Mouse (Mus musculus): Measurements from ENCODE around the gene Rheb. TPM values are rescaled to one million over a fixed set of nuclear protein-coding genes. Genes with fewer than 3 reads are reported as not detected.

Rheb gene
- total and polyA plus RNA-seq, 3 experiments, result 17.0 to 64.1 (median 46.2) TPM

- no peaks in the 10 kb centered on the region for H3K27me3 ChIP-seq (replicated peaks)
Measured at GRCm38 (mm10) chr5:24860635-24861448, 18.4 kb upstream of the Rheb start.

GRCm38 (mm10) chr5:24859771-24860540 lies 17.5 kb upstream of the Rheb start:
- no peaks in the 10 kb centered on the region for H3K79me2 ChIP-seq (replicated peaks; ENCODE audit: control insufficient read depth, extremely low read depth, insufficient read depth, poor library complexity, severe bottlenecking)
- H3K4me1 ChIP-seq (ENCODE audit: control insufficient read depth in 1 of 2, insufficient read depth in 2 of 2), result peaks cover 0 to 2% of the 10 kb centered on the region in 2 experiments; a peak in 1 of 4 replicates
- no peak overlapping the region for H3K27ac ChIP-seq (ENCODE audit: insufficient read depth, low read depth)
- H3K36me3 ChIP-seq (replicated peaks in 1 of 2; ENCODE audit: control insufficient read depth in 1 of 2, insufficient read depth in 1 of 2, low read length in 1 of 2), result peaks cover 0 to 17% of the 10 kb centered on the region in 2 experiments
- in situ Hi-C loops (cut with MboI; ENCODE audit: low pct_ligation_motif_present, low pct_unique_long_range_greater_than_20kb, low sequenced_read_pairs) (no loop called here), dilution Hi-C loops (cut with MboI; ENCODE audit: extremely low pct_ligation_motif_present, extremely low pct_unique_long_range_greater_than_20kb, low sequenced_read_pairs) (no loop called here)
- no peak overlapping the region for H3K9ac ChIP-seq (ENCODE audit: insufficient read depth, low read depth)
- no peak overlapping the region for H3K4me2 ChIP-seq (ENCODE audit: insufficient read depth, low read depth, poor library complexity, severe bottlenecking)
- no peak for DNase-seq (ENCODE audit: extremely low read depth)
- H3K27me3 ChIP-seq (replicated peaks), result no peaks in the 10 kb centered on the region
- H3K4me3 ChIP-seq (replicated peaks in 1 of 3; ENCODE audit: low read depth in 2 of 3, low read length in 2 of 3, poor library complexity in 1 of 3), result no peak overlapping the region
- TF ChIP-seq MEF2A (IDR thresholded peaks at IDR 0.05; ENCODE audit: borderline replicate concordance, low read depth, low read length), result no peak
- TF ChIP-seq NELFE (IDR thresholded peaks at IDR 0.05; ENCODE audit: low read depth, low read length), result no peak
- no peak for TF ChIP-seq CHD1 (IDR thresholded peaks at IDR 0.05; ENCODE audit: low read depth, low read length)
- no peak for TF ChIP-seq SMC3 (IDR thresholded peaks at IDR 0.05; ENCODE audit: low read depth, low read length)
- no peak for TF ChIP-seq MAX (IDR thresholded peaks at IDR 0.05; ENCODE audit: low read length)
- TF ChIP-seq CTCF (conservative IDR thresholded peaks at IDR 0.05 in 1 of 2, IDR thresholded peaks at IDR 0.05 in 1 of 2; ENCODE audit: low read depth in 2 of 2, low read length in 2 of 2), result no peak
- no peak for TF ChIP-seq MAZ (IDR thresholded peaks at IDR 0.05; ENCODE audit: low read depth, low read length)
- TF ChIP-seq EP300 (IDR thresholded peaks at IDR 0.05; ENCODE audit: low read length), result no peak
- no peaks in the 10 kb centered on the region for H3K9me3 ChIP-seq (replicated peaks; ENCODE audit: low read length)

More at GRCm38 (mm10) chr5:24860635-24861448, 18.4 kb upstream of the Rheb start:
- Histone ChIP-seq H3K4me3 (replicated peaks in 1 of 3; ENCODE audit: low read depth in 2 of 3, low read length in 2 of 3, poor library complexity in 1 of 3) (no peak overlapping the region), H3K27ac (ENCODE audit: insufficient read depth, low read depth) (no peak overlapping the region), H3K4me1 (ENCODE audit: control insufficient read depth in 1 of 2, insufficient read depth in 2 of 2) (peaks cover 0 to 5% of the 10 kb centered on the region in 2 experiments; a peak in 1 of 4 replicates), H3K9ac (ENCODE audit: insufficient read depth, low read depth) (no peak overlapping the region), H3K79me2 (replicated peaks; ENCODE audit: control insufficient read depth, extremely low read depth, insufficient read depth, poor library complexity, severe bottlenecking) (no peaks in the 10 kb centered on the region), H3K36me3 (replicated peaks in 1 of 2; ENCODE audit: control insufficient read depth in 1 of 2, insufficient read depth in 1 of 2, low read length in 1 of 2) (peaks cover 0 to 20% of the 10 kb centered on the region in 2 experiments), H3K4me2 (ENCODE audit: insufficient read depth, low read depth, poor library complexity, severe bottlenecking) (no peak overlapping the region), H3K9me3 (replicated peaks; ENCODE audit: low read length) (no peaks in the 10 kb centered on the region)
- dilution Hi-C loops (cut with MboI; ENCODE audit: extremely low pct_ligation_motif_present, extremely low pct_unique_long_range_greater_than_20kb, low sequenced_read_pairs), result no loop called here
- TF ChIP-seq IRF4 (IDR thresholded peaks at IDR 0.05; ENCODE audit: low read depth, low read length) (no peak), BHLHE40 (IDR thresholded peaks at IDR 0.05; ENCODE audit: low read depth, low read length) (no peak), USF1 (IDR thresholded peaks at IDR 0.05; ENCODE audit: low read depth, low read length) (no peak), MAFK (IDR thresholded peaks at IDR 0.05; ENCODE audit: insufficient replicate concordance, low read length) (no peak), NELFE (IDR thresholded peaks at IDR 0.05; ENCODE audit: low read depth, low read length) (no peak), ZMIZ1 (IDR thresholded peaks at IDR 0.05; ENCODE audit: low read depth, low read length) (no peak), ELF1 (IDR thresholded peaks at IDR 0.05; ENCODE audit: low read depth, low read length) (no peak)
- in situ Hi-C loops (cut with MboI; ENCODE audit: low pct_ligation_motif_present, low pct_unique_long_range_greater_than_20kb, low sequenced_read_pairs), result no loop called here
- no peak for DNase-seq (ENCODE audit: extremely low read depth)
